22 mouse cellular contexts compared by ENCODE assay signal in the genomic region with DNA sequence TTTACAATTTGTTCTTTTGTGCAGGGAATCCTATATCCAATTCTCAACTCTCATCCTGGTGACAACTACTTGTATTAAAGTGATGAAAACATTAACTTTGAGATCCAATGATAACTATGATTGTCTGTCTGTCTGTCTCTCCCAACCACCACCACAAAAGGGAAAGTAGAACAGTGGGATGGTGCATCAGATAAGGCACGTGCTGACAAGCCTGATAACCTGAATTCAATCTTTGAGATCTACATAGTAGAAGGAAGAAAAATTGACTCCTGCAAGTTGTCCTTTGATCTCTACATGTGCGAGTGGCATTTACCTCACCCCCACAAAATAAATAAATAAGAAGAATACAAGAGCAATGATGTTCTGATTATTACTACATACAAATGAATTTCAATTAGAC. TPM values are rescaled to one million over a fixed set of nuclear protein-coding genes. Genes with fewer than 3 reads are reported as not detected.
DNase-seq lines count a peak whose midpoint lies in the region; ATAC-seq and TF ChIP-seq lines count a peak whose summit lies in the region.
"Had no signal": no experiment of that assay in that cellular context is flagged by ENCODE, and none has a peak within 500 bp of the region (broad histone marks: within the 10 kb centered on the region; RNA-seq: fewer than 3 reads in every experiment).

No protein-coding gene starts in this region.

- DNase-seq in heart, adult 11 months = peak; percentile 17
- no peak for DNase-seq in heart, postnatal 10 days
- peak; percentile 16 for DNase-seq in liver, adult 2 months (ENCODE audit: extremely low read depth, low read depth, low spot score)
- no peak for DNase-seq in MEL (ENCODE audit: low read depth, low spot score)
- DNase-seq in gastrocnemius, adult 2 months = no peak
- DNase-seq: adrenal gland, adult 2 months; adrenal gland, adult 8-10 months; adrenal gland, postnatal 10 days; adrenal gland, postnatal 14 days; adrenal gland, postnatal 25 days; adrenal gland, postnatal 36 days; B cell, adult 2 months; cerebellum, adult 11 months; cerebellum, adult 11-12 months; cerebellum, adult 18-20 months; cerebellum, adult 2 months had no signal

- 27% methylated on average over 2 of the region's 2 CpGs for WGBS in liver, adult 2 months
- 48% methylated on average over 2 of the region's 2 CpGs for WGBS in liver, embryonic 12.5 days (ENCODE audit: insufficient replicate concordance)

- no peak for ATAC-seq in liver, embryonic 12.5 days
- ATAC-seq: activated CD4-positive, CD25-positive, alpha-beta regulatory T cell, adult 4 months; CD4-positive, CD25-positive, alpha-beta regulatory T cell, adult 4 months; Patski had no signal

- no peak for TF ChIP-seq CTCF in liver, adult 2 months (IDR thresholded peaks at IDR 0.05; ENCODE audit: low read depth, low read length)
- no peak for TF ChIP-seq CTCF in MEL (IDR thresholded peaks at IDR 0.05 in 2 of 3, conservative IDR thresholded peaks at IDR 0.05 in 1 of 3; ENCODE audit: control insufficient read depth in 1 of 3, insufficient read depth in 1 of 3, low read depth in 2 of 3, low read length in 3 of 3, poor library complexity in 1 of 3, severe bottlenecking in 1 of 3)
- no peak for TF ChIP-seq CTCF in gastrocnemius, adult 2 months (IDR thresholded peaks at IDR 0.05)

- no peak overlapping the region for H3K27ac ChIP-seq in liver, adult 2 months (replicated peaks; ENCODE audit: insufficient read depth, low read depth, low read length)
- H3K27ac ChIP-seq in liver, embryonic 12.5 days = no peak overlapping the region
- no peak overlapping the region for H3K27ac ChIP-seq in MEL (ENCODE audit: control insufficient read depth, low read depth, low read length)
- no peak overlapping the region for H3K27ac ChIP-seq in gastrocnemius, adult 2 months

- TF ChIP-seq POLR2A in liver, adult 2 months (IDR thresholded peaks at IDR 0.05; ENCODE audit: extremely low read depth, insufficient read depth, low read length) = no peak
- no peak for TF ChIP-seq POLR2A in MEL (IDR thresholded peaks at IDR 0.05; ENCODE audit: control insufficient read depth in 1 of 2, insufficient read depth in 1 of 2, low read depth in 1 of 2, low read length in 2 of 2, poor library complexity in 1 of 2)

- intact Hi-C loops in heart, postnatal 10 days (cut with DNase I) = no loop called here
- intact Hi-C loops in gastrocnemius, adult 2 months (cut with DNase I) = no loop called here

- H3K79me2 ChIP-seq in liver, adult 2 months (ENCODE audit: control insufficient read depth, insufficient read depth, low read length) = no peaks in the 10 kb centered on the region; the same call in 1 of the 2 replicates
- no peaks in the 10 kb centered on the region for H3K79me2 ChIP-seq in MEL (ENCODE audit: control insufficient read depth, insufficient read depth, low read length, poor library complexity)

- H3K27me3 ChIP-seq in liver, adult 2 months (ENCODE audit: control insufficient read depth, insufficient read depth, low read length) = no peaks in the 10 kb centered on the region
- H3K27me3 ChIP-seq in liver, embryonic 12.5 days (replicated peaks) = no peaks in the 10 kb centered on the region
- H3K27me3 ChIP-seq in MEL (ENCODE audit: control insufficient read depth in 1 of 2, insufficient read depth in 2 of 2, low read length in 2 of 2) = no peaks in the 10 kb centered on the region
- H3K27me3 ChIP-seq: CH12.LX, Patski had no signal

- H3K4me1 ChIP-seq in liver, adult 2 months (ENCODE audit: control insufficient read depth, insufficient read depth, low read length) = peaks cover 8% of the 10 kb centered on the region; the same call in 1 of the 2 replicates
- peaks cover 13% of the 10 kb centered on the region for H3K4me1 ChIP-seq in liver, embryonic 12.5 days
- H3K4me1 ChIP-seq in MEL (ENCODE audit: control insufficient read depth in 1 of 2, insufficient read depth in 2 of 2, low read length in 2 of 2) = 0 out of 4 replicates have a peak, but pooled peaks cover 0 to 2% of the 10 kb centered on the region in 2 experiments

- no peak overlapping the region for H3K4me3 ChIP-seq in liver, adult 2 months (ENCODE audit: insufficient read depth, low read depth, low read length)
- no peak overlapping the region for H3K4me3 ChIP-seq in liver, embryonic 12.5 days
- no peak overlapping the region for H3K4me3 ChIP-seq in MEL (ENCODE audit: control insufficient read depth in 1 of 2, insufficient read depth in 1 of 2, low read depth in 2 of 2, low read length in 2 of 2)
- H3K4me3 ChIP-seq in gastrocnemius, adult 2 months = no peak overlapping the region

- no peak overlapping the region for H3K4me2 ChIP-seq in liver, embryonic 12.5 days

- H3K9ac ChIP-seq in liver, adult 2 months (ENCODE audit: low read depth, low read length) = no peak overlapping the region
- no peak overlapping the region for H3K9ac ChIP-seq in liver, embryonic 12.5 days
- no peak overlapping the region for H3K9ac ChIP-seq in MEL (ENCODE audit: control insufficient read depth, low read depth, low read length, poor library complexity, severe bottlenecking)

- no peak for TF ChIP-seq RAD21 in MEL (IDR thresholded peaks at IDR 0.05; ENCODE audit: low read depth, low read length)

- no peaks in the 10 kb centered on the region for H3K36me3 ChIP-seq in liver, adult 2 months (ENCODE audit: control insufficient read depth, insufficient read depth, low read length)
- no peaks in the 10 kb centered on the region for H3K36me3 ChIP-seq in liver, embryonic 12.5 days
- peaks cover 0 to 4% of the 10 kb centered on the region in 2 experiments; a peak in 1 of 4 replicates for H3K36me3 ChIP-seq in MEL (ENCODE audit: control insufficient read depth in 1 of 2, insufficient read depth in 2 of 2, low read length in 2 of 2)

- H3K9me3 ChIP-seq in liver, embryonic 12.5 days (replicated peaks) = no peaks in the 10 kb centered on the region
- H3K9me3 ChIP-seq in MEL (replicated peaks; ENCODE audit: insufficient read depth, low read length) = no peaks in the 10 kb centered on the region
- H3K9me3 ChIP-seq: G1E had no signal

- peak in 1 of 2 experiments; percentile 12; a peak in 1 of 4 replicates for TF ChIP-seq EP300 in MEL (IDR thresholded peaks at IDR 0.05; ENCODE audit: low read depth in 1 of 2, low read length in 2 of 2)

TF ChIP-seq in MEL, 35 proteins besides CTCF, POLR2A, EP300 and RAD21:
- TF ChIP-seq MEF2A (IDR thresholded peaks at IDR 0.05; ENCODE audit: extremely low read depth, insufficient replicate concordance, low read depth, low read length, poor library complexity, severe bottlenecking) = no peak
- peak; percentile 60; the same call in 1 of the 2 replicates for TF ChIP-seq GATA1 (IDR thresholded peaks at IDR 0.05; ENCODE audit: low read depth, low read length)
- no peak for TF ChIP-seq TBP (IDR thresholded peaks at IDR 0.05; ENCODE audit: low read depth, low read length)
- TF ChIP-seq BHLHE40 (IDR thresholded peaks at IDR 0.05; ENCODE audit: borderline replicate concordance, low read depth, low read length) = peak; percentile 88
- TF ChIP-seq CHD2 (IDR thresholded peaks at IDR 0.05; ENCODE audit: low read length) = no peak
- no peak for TF ChIP-seq CHD1 (IDR thresholded peaks at IDR 0.05; ENCODE audit: low read depth, low read length)

RNA-seq across cellular contexts. Expression of gene Zrsr1, which starts 52.5 kb away (rescaled TPM):
- total RNA-seq in heart, postnatal 10 days (2021) = 10 to 100 TPM in 1 of 2 experiments, 1 to 10 TPM in 1; 8.8 to 10.1 TPM
- 5.6 and 6.8 TPM in 2 replicates for total RNA-seq in liver, adult 2 months (2014; rRNA removed)
- polyA plus RNA-seq in liver, adult 2 months (2012; rRNA removed) = 3.8 and 4.9 TPM in 2 replicates
- polyA plus RNA-seq in liver, embryonic 12.5 days (2016; fragmentation: Nextera tagmentation; extraction: Ambion mirVana) = 2.3 and 2.8 TPM in 2 replicates
- total RNA-seq in MEL (2012; rRNA removed) = 10.4 and 11.3 TPM in 2 replicates
- 10 to 100 TPM in 1 of 2 experiments, not detected in 1; 15.8 TPM for polyA plus RNA-seq in MEL (2012; ENCODE audit: insufficient read depth in 1 of 2, insufficient read length in 2 of 2, low read depth in 1 of 2, low replicate concordance in 2 of 2, missing spikeins in 1 of 2)
- 10 to 100 TPM; 20.7 to 20.9 TPM for total RNA-seq in gastrocnemius, adult 2 months (2021)

RNA-seq across cellular contexts. Expression of gene B3gnt2, which starts 58.6 kb away (rescaled TPM):
- total RNA-seq in heart, postnatal 10 days (2021) = 1 to 10 TPM; 6.5 to 8.3 TPM
- 8.1 and 8.5 TPM in 2 replicates for total RNA-seq in liver, adult 2 months (2014; rRNA removed)
- polyA plus RNA-seq in liver, adult 2 months (2012; rRNA removed) = 5.6 and 6.2 TPM in 2 replicates
- polyA plus RNA-seq in liver, embryonic 12.5 days (2016; fragmentation: Nextera tagmentation; extraction: Ambion mirVana) = 4.8 and 5.5 TPM in 2 replicates
- 36.7 and 36.8 TPM in 2 replicates for total RNA-seq in MEL (2012; rRNA removed)
- 10 to 100 TPM in 1 of 2 experiments, not detected in 1; 66.4 TPM for polyA plus RNA-seq in MEL (2012; ENCODE audit: insufficient read depth in 1 of 2, insufficient read length in 2 of 2, low read depth in 1 of 2, low replicate concordance in 2 of 2, missing spikeins in 1 of 2)
- total RNA-seq in gastrocnemius, adult 2 months (2021) = 1 to 10 TPM; 1.6 to 2.1 TPM

Comparison
In these comparisons a context has a peak if more than half of its experiments do, and no peak if none do; other contexts are left out.
1. DNase-seq: peak in heart, adult 11 months (single experiment) and liver, adult 2 months (single experiment); none in heart, postnatal 10 days (0 of 2), MEL (single experiment) and gastrocnemius, adult 2 months (single experiment).